Mouse (Mus musculus): ENCODE data around the gene Kctd6. TPM values are rescaled to one million over a fixed set of nuclear protein-coding genes. Genes with fewer than 3 reads are reported as not detected.

Gene Kctd6
- total and polyA plus RNA-seq, 3 experiments: 2.9 to 4.2 (median 3.8) TPM

GRCm38 (mm10) chr14:8207105-8207504 is 6.8 kb upstream of the Kctd6 start:
- DNase-seq (ENCODE audit: extremely low read depth): no peak
- TF ChIP-seq KAT2A (IDR thresholded peaks at IDR 0.05; ENCODE audit: insufficient replicate concordance, low read length) (no peak), JUN (IDR thresholded peaks at IDR 0.05; ENCODE audit: insufficient read depth, low read depth, low read length) (no peak), POLR2A (IDR thresholded peaks at IDR 0.05; ENCODE audit: low read depth, low read length) (no peak), E2F4 (IDR thresholded peaks at IDR 0.05; ENCODE audit: insufficient replicate concordance, low read depth, low read length) (no peak), RCOR1 (conservative IDR thresholded peaks at IDR 0.05; ENCODE audit: low read depth, low read length) (no peak), PAX5 (IDR thresholded peaks at IDR 0.05; ENCODE audit: low read length) (no peak), MAFK (IDR thresholded peaks at IDR 0.05; ENCODE audit: insufficient replicate concordance, low read length) (no peak), USF2 (conservative IDR thresholded peaks at IDR 0.05; ENCODE audit: low read depth, low read length) (no peak), MAX (IDR thresholded peaks at IDR 0.05; ENCODE audit: low read length) (no peak), ZNF384 (IDR thresholded peaks at IDR 0.05; ENCODE audit: low read depth, low read length) (no peak), HCFC1 (IDR thresholded peaks at IDR 0.05; ENCODE audit: low read depth, low read length) (no peak), SIN3A (IDR thresholded peaks at IDR 0.05; ENCODE audit: low read length) (no peak), TBP (conservative IDR thresholded peaks at IDR 0.05; ENCODE audit: low read depth, low read length) (no peak), MEF2A (IDR thresholded peaks at IDR 0.05; ENCODE audit: borderline replicate concordance, low read depth, low read length) (no peak), ELF1 (IDR thresholded peaks at IDR 0.05; ENCODE audit: low read depth, low read length) (no peak), IRF4 (IDR thresholded peaks at IDR 0.05; ENCODE audit: low read depth, low read length) (no peak), TCF12 (IDR thresholded peaks at IDR 0.05; ENCODE audit: low read depth, low read length) (no peak)
- Histone ChIP-seq H3K4me3 (replicated peaks in 1 of 3; ENCODE audit: low read depth in 2 of 3, low read length in 2 of 3, poor library complexity in 1 of 3) (no peak overlapping the region), H3K9me3 (replicated peaks; ENCODE audit: low read length) (no peaks in the 10 kb centered on the region), H3K4me1 (ENCODE audit: control insufficient read depth in 1 of 2, insufficient read depth in 2 of 2) (no peaks in the 10 kb centered on the region; a peak in 1 of 4 replicates), H3K79me2 (replicated peaks; ENCODE audit: control insufficient read depth, extremely low read depth, insufficient read depth, poor library complexity, severe bottlenecking) (no peaks in the 10 kb centered on the region), H3K36me3 (replicated peaks in 1 of 2; ENCODE audit: control insufficient read depth in 1 of 2, insufficient read depth in 1 of 2, low read length in 1 of 2) (no peaks in the 10 kb centered on the region), H3K27ac (ENCODE audit: insufficient read depth, low read depth) (no peak overlapping the region), H3K4me2 (ENCODE audit: insufficient read depth, low read depth, poor library complexity, severe bottlenecking) (no peak overlapping the region), H3K9ac (ENCODE audit: insufficient read depth, low read depth) (no peak overlapping the region), H3K27me3 (replicated peaks) (peaks cover 1% of the 10 kb centered on the region)
- in situ Hi-C loops (cut with MboI; ENCODE audit: low pct_ligation_motif_present, low pct_unique_long_range_greater_than_20kb, low sequenced_read_pairs) (no loop called here), dilution Hi-C loops (cut with MboI; ENCODE audit: extremely low pct_ligation_motif_present, extremely low pct_unique_long_range_greater_than_20kb, low sequenced_read_pairs) (no loop called here)

- Histone ChIP-seq H3K4me1 (ENCODE audit: control insufficient read depth in 1 of 2, insufficient read depth in 2 of 2) (no peaks in the 10 kb centered on the region; a peak in 1 of 4 replicates), H3K9me3 (replicated peaks; ENCODE audit: low read length) (no peaks in the 10 kb centered on the region), H3K9ac (ENCODE audit: insufficient read depth, low read depth) (no peak overlapping the region), H3K36me3 (replicated peaks in 1 of 2; ENCODE audit: control insufficient read depth in 1 of 2, insufficient read depth in 1 of 2, low read length in 1 of 2) (no peaks in the 10 kb centered on the region), H3K27me3 (replicated peaks) (peaks cover 1% of the 10 kb centered on the region), H3K4me2 (ENCODE audit: insufficient read depth, low read depth, poor library complexity, severe bottlenecking) (no peak overlapping the region), H3K79me2 (replicated peaks; ENCODE audit: control insufficient read depth, extremely low read depth, insufficient read depth, poor library complexity, severe bottlenecking) (no peaks in the 10 kb centered on the region), H3K4me3 (replicated peaks in 1 of 3; ENCODE audit: low read depth in 2 of 3, low read length in 2 of 3, poor library complexity in 1 of 3) (no peak overlapping the region), H3K27ac (ENCODE audit: insufficient read depth, low read depth) (no peak overlapping the region)
- no peak for TF ChIP-seq JUN (IDR thresholded peaks at IDR 0.05; ENCODE audit: insufficient read depth, low read depth, low read length)
- no peak for TF ChIP-seq CHD1 (IDR thresholded peaks at IDR 0.05; ENCODE audit: low read depth, low read length)
- in situ Hi-C loops (cut with MboI; ENCODE audit: low pct_ligation_motif_present, low pct_unique_long_range_greater_than_20kb, low sequenced_read_pairs) (no loop called here), dilution Hi-C loops (cut with MboI; ENCODE audit: extremely low pct_ligation_motif_present, extremely low pct_unique_long_range_greater_than_20kb, low sequenced_read_pairs) (no loop called here)
- no peak for DNase-seq (ENCODE audit: extremely low read depth)
Observed at GRCm38 (mm10) chr14:8207543-8207942, 6.4 kb upstream of the Kctd6 start.
